Mouse (Mus musculus) myocyte (in vitro differentiated cells): ENCODE measurements around the gene Mgat4a. TPM values are rescaled to one million over a fixed set of nuclear protein-coding genes. Genes with fewer than 3 reads are reported as not detected.

Experiments used
- H3K27me3 ChIP-seq: one replicate; pipeline ENCODE4 v1.6.1; 2011; ENCODE audit not compliant: control insufficient read depth, insufficient read depth, insufficient read length
- H3K36me3 ChIP-seq: one replicate; pipeline ENCODE4 v1.6.1; 2011; ENCODE audit not compliant: control insufficient read depth, insufficient read depth
- H3K4me2 ChIP-seq: one replicate; pipeline ENCODE4 v1.6.1; 2011; ENCODE audit warnings: low read depth, control low read depth
- H3K4me3 ChIP-seq: one replicate; pipeline ENCODE4 v1.5.1; 2011; ENCODE audit warnings: mild to moderate bottlenecking, control low read depth, moderate library complexity
- H3K79me2 ChIP-seq: one replicate; pipeline ENCODE4 v1.6.1; 2011; ENCODE audit not compliant: control insufficient read depth, insufficient read depth
- H3ac ChIP-seq: one replicate; pipeline ENCODE4 v1.6.1; 2011; ENCODE audit not compliant: control insufficient read depth, insufficient read length
- CEBPB ChIP-seq: IDR thresholded peaks from 2 replicates; pipeline ENCODE4 v1.6.1; 2011; ENCODE audit warnings: mild to moderate bottlenecking, moderate library complexity; ENCODE audit not compliant: poor library complexity, insufficient read depth, severe bottlenecking
- E2F4 ChIP-seq: IDR thresholded peaks from one replicate; pipeline ENCODE4 v1.6.1; 2011; ENCODE audit warnings: mild to moderate bottlenecking, control low read depth, moderate library complexity; ENCODE audit not compliant: insufficient read depth
- MAX ChIP-seq: IDR thresholded peaks from one replicate; pipeline ENCODE4 v1.6.1; 2011; ENCODE audit warnings: low read depth, mild to moderate bottlenecking, control low read depth
- MYOD1 ChIP-seq, 3 experiments: IDR thresholded peaks; one replicate each; pipeline ENCODE4 v1.6.1; 2011; ENCODE audit warnings: control low read depth in 2 of 3, low read depth in 2 of 3, mild to moderate bottlenecking in 2 of 3, moderate library complexity in 1 of 3; ENCODE audit not compliant: insufficient read length in 2 of 3, control insufficient read depth in 1 of 3
- MYOG ChIP-seq, 3 experiments: IDR thresholded peaks; one replicate each; pipeline ENCODE4 v1.6.1; 2011; ENCODE audit warnings: control low read depth in 2 of 3, low read depth in 2 of 3, mild to moderate bottlenecking in 2 of 3; ENCODE audit not compliant: insufficient read length in 2 of 3, control insufficient read depth in 1 of 3, insufficient read depth in 1 of 3
- POLR2A ChIP-seq: IDR thresholded peaks from one replicate; pipeline ENCODE4 v1.6.1; 2011; ENCODE audit warnings: low read depth, mild to moderate bottlenecking, control low read depth, moderate library complexity; ENCODE audit not compliant: insufficient read length
- POLR2AphosphoS2 ChIP-seq: IDR thresholded peaks from one replicate; pipeline ENCODE4 v1.6.1; 2011; ENCODE audit warnings: low read depth, control low read depth; ENCODE audit not compliant: insufficient read length
- REST ChIP-seq: IDR thresholded peaks from one replicate; pipeline ENCODE4 v1.6.1; 2011; ENCODE audit warnings: mild to moderate bottlenecking, control low read depth, moderate library complexity; ENCODE audit not compliant: insufficient read depth, insufficient read length
- SRF ChIP-seq: IDR thresholded peaks from one replicate; pipeline ENCODE4 v1.6.1; 2011; ENCODE audit warnings: low read depth; ENCODE audit not compliant: control insufficient read depth, insufficient read length
- TCF12 ChIP-seq: IDR thresholded peaks from one replicate; pipeline ENCODE4 v1.6.1; 2011; ENCODE audit warnings: mild to moderate bottlenecking, control low read depth; ENCODE audit not compliant: poor library complexity, insufficient read depth, severe bottlenecking
- TCF3 ChIP-seq: IDR thresholded peaks from one replicate; pipeline ENCODE4 v1.6.1; 2011; ENCODE audit warnings: low read depth, control low read depth; ENCODE audit not compliant: insufficient read length
- USF1 ChIP-seq: IDR thresholded peaks from one replicate; pipeline ENCODE4 v1.6.1; 2011; ENCODE audit warnings: low read depth, mild to moderate bottlenecking, control low read depth, moderate library complexity
- polyA plus RNA-seq: library from polyadenylated mRNA; unstranded; fragments of >200 nt; fragmentation: generic; extraction: Trizol; gene quantifications from one replicate; pipeline ENCODE4 v1.2.1, GENCODE M21; 2012; ENCODE audit warnings: missing spikeins

Gene Mgat4a
- polyA plus RNA-seq, 1 experiment: 0.01 TPM

DNA sequence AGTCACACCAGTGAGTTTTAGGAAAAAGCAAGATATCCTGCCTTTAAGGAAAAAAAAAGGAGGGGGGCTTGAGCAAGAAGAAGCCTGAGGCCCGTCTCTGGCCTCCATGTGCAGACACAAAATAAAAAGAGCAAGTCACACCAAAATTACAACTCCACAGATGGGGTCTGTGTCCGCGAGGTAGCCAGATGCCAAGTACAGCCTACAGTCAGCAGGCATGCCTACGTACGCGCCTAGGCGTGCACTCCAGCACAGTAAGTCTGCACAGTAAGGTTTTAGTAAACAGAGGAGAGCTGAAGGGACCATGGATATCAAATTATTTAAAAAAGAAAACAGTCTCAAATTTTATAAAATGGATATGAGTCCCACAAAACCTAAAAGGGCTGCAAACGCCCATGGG, 89.5 kb downstream of the Mgat4a start:
- Histone ChIP-seq H3ac (no peak overlapping the region), H3K27me3 (no peaks in the 10 kb centered on the region), H3K36me3 (no peaks in the 10 kb centered on the region), H3K79me2 (no peaks in the 10 kb centered on the region), H3K4me2 (no peak overlapping the region), H3K4me3 (no peak overlapping the region)
- TF ChIP-seq USF1 (no peak), CEBPB (no peak), TCF12 (no peak), E2F4 (no peak), MAX (no peak), TCF3 (no peak), MYOD1 (IDR thresholded peaks at IDR 0.05; ENCODE audit: control insufficient read depth in 1 of 3, insufficient read length in 2 of 3, low read depth in 2 of 3) (no peak), SRF (no peak), MYOG (IDR thresholded peaks at IDR 0.05; ENCODE audit: control insufficient read depth in 1 of 3, insufficient read depth in 1 of 3, insufficient read length in 2 of 3, low read depth in 2 of 3) (no peak), POLR2A (no peak), POLR2AphosphoS2 (no peak), REST (no peak)

DNA sequence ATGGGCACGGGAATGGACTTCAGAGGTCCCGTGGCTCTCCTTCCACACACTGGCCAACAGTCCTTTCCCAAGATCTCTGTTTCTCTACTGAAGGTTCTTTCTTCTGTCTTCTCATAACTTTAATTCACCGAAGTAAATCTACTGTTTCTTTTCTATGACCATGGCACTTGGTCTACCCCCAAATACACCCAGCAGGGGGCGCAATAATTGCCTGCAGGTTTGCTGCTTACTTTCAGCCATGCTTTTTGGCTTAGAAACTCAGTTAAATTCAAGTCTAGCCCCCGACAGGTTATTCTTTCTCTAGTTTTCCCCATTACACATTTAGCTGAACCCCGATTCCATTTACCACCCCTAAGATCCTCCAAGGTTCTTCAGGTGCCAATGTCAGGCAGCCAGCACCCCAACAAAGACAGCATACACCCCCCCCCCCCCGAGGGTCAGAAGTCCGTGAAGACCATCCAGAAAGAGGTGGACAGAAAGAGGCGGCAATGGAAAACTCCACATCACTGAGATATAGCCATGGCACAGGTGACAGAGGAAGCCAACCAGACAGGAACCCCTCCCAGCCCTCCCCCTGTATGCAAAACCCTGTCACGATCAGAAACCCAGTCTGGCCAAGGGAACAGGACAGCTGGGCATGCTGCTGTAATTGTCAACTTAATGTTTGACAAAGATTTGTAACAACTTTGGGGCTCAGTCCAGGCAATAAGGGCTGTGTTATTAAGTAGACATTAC, 92.3 kb downstream of the Mgat4a start:
- Histone ChIP-seq H3K4me3 (no peak overlapping the region), H3ac (no peak overlapping the region), H3K4me2 (no peak overlapping the region), H3K79me2 (no peaks in the 10 kb centered on the region), H3K27me3 (no peaks in the 10 kb centered on the region), H3K36me3 (no peaks in the 10 kb centered on the region)
- no peak for TF ChIP-seq CEBPB
- TF ChIP-seq TCF3: no peak
- no peak for TF ChIP-seq SRF
- no peak for TF ChIP-seq POLR2AphosphoS2
- TF ChIP-seq TCF12: no peak
- TF ChIP-seq USF1: no peak

- peaks cover 4% of the 10 kb centered on the region for H3K36me3 ChIP-seq
- no peaks in the 10 kb centered on the region for H3K27me3 ChIP-seq
- H3K79me2 ChIP-seq: no peaks in the 10 kb centered on the region
- TF ChIP-seq MAX (no peak), SRF (no peak), CEBPB (no peak)
- no peak overlapping the region for H3K4me3 ChIP-seq
- no peak overlapping the region for H3K4me2 ChIP-seq
- no peak overlapping the region for H3ac ChIP-seq
These were observed 97.7 kb downstream of the Mgat4a start for GRCm38 (mm10) chr1:37442848-37443835.

DNA sequence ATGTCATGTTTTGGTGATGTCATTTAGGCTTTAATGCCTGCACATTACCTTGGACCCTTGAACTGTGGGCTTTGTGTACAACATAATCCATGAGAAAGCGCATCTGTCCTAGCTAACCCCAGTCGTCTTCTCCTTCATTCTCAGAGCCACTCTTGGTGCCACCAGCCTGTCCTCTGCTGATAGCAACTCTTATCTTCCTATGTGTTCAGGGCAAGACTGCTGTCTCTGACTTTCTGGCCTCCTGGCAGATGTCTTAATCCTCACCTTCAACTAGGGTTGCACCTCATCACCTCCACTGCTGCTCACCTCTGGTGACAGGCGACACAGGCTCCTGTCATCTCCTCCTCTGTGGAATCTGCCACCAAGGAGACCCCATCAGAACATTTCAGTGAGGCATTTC, 104.4 kb downstream of the Mgat4a start:
- Histone ChIP-seq H3K36me3 (peaks cover 36% of the 10 kb centered on the region), H3K79me2 (peaks cover 12% of the 10 kb centered on the region), H3K27me3 (no peaks in the 10 kb centered on the region), H3K4me3 (no peak overlapping the region), H3K4me2 (no peak overlapping the region), H3ac (no peak overlapping the region)
- TF ChIP-seq CEBPB (no peak), USF1 (no peak), SRF (no peak), POLR2AphosphoS2 (no peak), MYOD1 (IDR thresholded peaks at IDR 0.05; ENCODE audit: control insufficient read depth in 1 of 3, insufficient read length in 2 of 3, low read depth in 2 of 3) (no peak), MYOG (IDR thresholded peaks at IDR 0.05; ENCODE audit: control insufficient read depth in 1 of 3, insufficient read depth in 1 of 3, insufficient read length in 2 of 3, low read depth in 2 of 3) (no peak), TCF12 (no peak), POLR2A (no peak), MAX (no peak), REST (no peak), TCF3 (no peak), E2F4 (no peak)
